Mouse (Mus musculus) neural tube, embryonic 14.5 days (tissue): ENCODE data around the gene Ramp1. TPM values are rescaled to one million over a fixed set of nuclear protein-coding genes. Genes with fewer than 3 reads are reported as not detected.

Experiments used
- ATAC-seq: fragments of 200-750 bp; cut with Nextera tagmentation; 2 replicates; pipeline ENCODE4 v1.8.0; 2017; ENCODE audit warnings: low read depth, mild to moderate bottlenecking, moderate TSS enrichment, moderate library complexity
- H3K27ac ChIP-seq: fragments of 300-500 bp; sonication (generic); 2 replicates; pipeline ENCODE4 v1.5.1; 2014; ENCODE audit warnings: low read depth, mild to moderate bottlenecking, control low read depth, low read length, moderate library complexity, mixed read lengths
- H3K27me3 ChIP-seq: fragments of 300-500 bp; sonication (generic); 2 replicates; pipeline ENCODE4 v1.6.1; 2014; ENCODE audit warnings: low read length; ENCODE audit not compliant: control insufficient read depth, insufficient read depth
- H3K36me3 ChIP-seq: fragments of 300-500 bp; sonication (generic); 2 replicates; pipeline ENCODE4 v1.6.1; 2014; ENCODE audit warnings: low read length, mixed read lengths; ENCODE audit not compliant: control insufficient read depth, insufficient read depth
- H3K4me1 ChIP-seq: fragments of 300-500 bp; sonication (generic); 2 replicates; pipeline ENCODE4 v1.6.1; 2014; ENCODE audit warnings: low read length; ENCODE audit not compliant: control insufficient read depth, insufficient read depth
- H3K4me2 ChIP-seq: fragments of 300-500 bp; sonication (generic); 2 replicates; pipeline ENCODE4 v1.6.1; 2014; ENCODE audit warnings: mild to moderate bottlenecking, low read depth, low read length, control low read depth
- H3K4me3 ChIP-seq: fragments of 300-500 bp; sonication (generic); 2 replicates; pipeline ENCODE4 v1.5.1; 2014; ENCODE audit warnings: low read depth, low read length, control low read depth, mixed read lengths
- H3K9ac ChIP-seq: fragments of 300-500 bp; sonication (generic); replicated peaks from 2 replicates; pipeline ENCODE4 v1.6.1; 2014; ENCODE audit warnings: low read depth, mild to moderate bottlenecking, control low read depth, low read length, mixed read lengths
- H3K9me3 ChIP-seq: fragments of 300-500 bp; sonication (generic); 2 replicates; pipeline ENCODE4 v1.6.1; 2016; ENCODE audit warnings: low read length; ENCODE audit not compliant: control insufficient read depth
- WGBS: fragments of 180-500 bp; shearing (Covaris S2); extraction: QIAGEN DNeasy Blood & Tissue Kit; methylation state at CpG from one replicate; pipeline ENCODE4 v1.1.7; 2014; 5-methylcytosine and 5-hydroxymethylcytosine counted together
- polyA plus RNA-seq: library from polyadenylated mRNA; unstranded; fragments of >200 nt; fragmentation: Nextera tagmentation; extraction: Ambion mirVana; gene quantifications from 2 replicates; pipeline ENCODE4 v1.2.1, GENCODE M21; 2014

The Ramp1 gene
- polyA plus RNA-seq, 1 experiment from 2014 or later = 15.8 TPM

DNA sequence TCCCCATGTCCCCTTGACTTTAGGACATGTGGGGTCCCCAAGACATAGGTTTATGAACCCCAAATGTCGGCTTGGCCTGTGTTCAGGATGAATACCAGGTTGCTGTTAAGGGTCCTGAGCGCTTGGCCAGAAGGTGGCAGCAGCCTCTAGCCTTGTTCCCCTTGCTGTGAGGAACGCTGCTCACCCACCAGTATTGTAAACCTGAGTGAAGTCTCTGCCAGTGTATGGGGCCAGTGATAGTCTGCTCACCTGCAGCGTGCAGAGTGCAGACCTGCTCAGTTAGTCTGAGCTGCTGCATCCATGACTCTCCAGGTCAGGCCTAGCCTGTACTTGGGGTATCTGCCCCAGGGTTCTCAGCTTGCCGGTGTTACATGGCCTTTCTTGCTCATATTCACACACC lies 536 bp upstream of the Ramp1 start:
- Histone ChIP-seq H3K4me2 (no peak overlapping the region), H3K9me3 (no peaks in the 10 kb centered on the region), H3K36me3 (no peaks in the 10 kb centered on the region), H3K9ac (no peak overlapping the region), H3K27me3 (no peaks in the 10 kb centered on the region; the same call in 1 of the 2 replicates), H3K27ac (no peak overlapping the region), H3K4me1 (peaks cover 6% of the 10 kb centered on the region; the same call in 1 of the 2 replicates), H3K4me3 (no peak overlapping the region)
- 44% methylated on average over 5 of the region's 5 CpGs for WGBS
- ATAC-seq = peak; percentile 80

DNA sequence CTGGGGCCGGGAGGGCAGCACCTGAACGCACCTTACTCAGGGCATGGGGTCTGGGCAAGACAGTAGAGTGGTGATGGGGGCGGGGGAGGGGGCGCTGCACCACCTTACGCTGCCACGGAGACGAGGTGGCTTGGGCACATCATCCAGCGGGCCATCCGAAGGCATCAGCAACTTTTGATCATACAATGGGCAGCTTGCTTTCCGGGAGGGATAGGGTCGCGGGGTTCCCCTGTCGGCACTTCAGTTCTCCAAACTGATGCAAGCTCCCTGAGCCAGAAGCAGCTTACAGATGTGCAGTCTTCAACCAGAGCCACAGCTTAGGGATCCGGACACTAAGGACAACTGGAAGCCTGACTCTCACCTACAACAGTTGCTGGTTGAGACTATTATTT lies 548 bp downstream of the Ramp1 start:
- Histone ChIP-seq H3K9me3 (no peaks in the 10 kb centered on the region), H3K4me3 (peak overlapping the region; percentile 30), H3K27ac (no peak overlapping the region), H3K36me3 (no peaks in the 10 kb centered on the region), H3K27me3 (no peaks in the 10 kb centered on the region; the same call in 1 of the 2 replicates), H3K9ac (peak overlapping the region; percentile 52; the same call in 1 of the 2 replicates), H3K4me2 (peak overlapping the region; percentile 68), H3K4me1 (peaks cover 6% of the 10 kb centered on the region; the same call in 1 of the 2 replicates)
- ATAC-seq = no peak; the same call in 1 of the 2 replicates
- WGBS = 7% methylated on average over 14 of the region's 14 CpGs

DNA sequence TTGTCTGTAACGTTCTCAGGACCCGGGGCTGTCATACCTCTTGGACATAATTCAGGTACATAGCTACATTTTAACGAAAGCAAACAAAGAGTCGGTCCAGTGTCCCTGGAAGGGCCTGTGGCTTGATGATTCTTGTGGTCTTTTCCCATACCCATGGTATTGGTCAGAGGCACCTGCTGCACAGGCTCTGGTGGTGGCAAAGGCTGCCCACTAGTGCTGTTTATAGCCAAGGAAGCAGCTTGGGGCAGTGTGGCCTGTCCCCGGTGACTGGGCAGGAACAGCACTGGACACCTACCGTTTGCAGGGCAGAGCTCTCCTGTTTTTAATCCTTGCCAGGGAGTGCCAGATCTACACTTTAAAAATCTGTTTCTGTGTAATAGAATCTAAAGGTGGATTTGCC lies 1.1 kb downstream of the Ramp1 start:
- Histone ChIP-seq H3K4me3 (no peak overlapping the region), H3K9ac (no peak overlapping the region), H3K4me1 (peaks cover 6% of the 10 kb centered on the region; the same call in 1 of the 2 replicates), H3K4me2 (no peak overlapping the region), H3K36me3 (no peaks in the 10 kb centered on the region), H3K27ac (no peak overlapping the region), H3K27me3 (no peaks in the 10 kb centered on the region; the same call in 1 of the 2 replicates), H3K9me3 (no peaks in the 10 kb centered on the region)
- WGBS = 78% methylated on average over 6 of the region's 6 CpGs
- ATAC-seq = no peak

- Histone ChIP-seq H3K9ac (no peak overlapping the region), H3K4me3 (no peak overlapping the region), H3K4me1 (peaks cover 6% of the 10 kb centered on the region; the same call in 1 of the 2 replicates), H3K9me3 (no peaks in the 10 kb centered on the region), H3K27ac (no peak overlapping the region), H3K36me3 (no peaks in the 10 kb centered on the region), H3K4me2 (no peak overlapping the region), H3K27me3 (no peaks in the 10 kb centered on the region; the same call in 1 of the 2 replicates)
- no peak for ATAC-seq
- WGBS = 50% methylated on average over 5 of the region's 5 CpGs
Observed at GRCm38 (mm10) chr1:91181261-91181660, 1.6 kb downstream of the Ramp1 start.

DNA sequence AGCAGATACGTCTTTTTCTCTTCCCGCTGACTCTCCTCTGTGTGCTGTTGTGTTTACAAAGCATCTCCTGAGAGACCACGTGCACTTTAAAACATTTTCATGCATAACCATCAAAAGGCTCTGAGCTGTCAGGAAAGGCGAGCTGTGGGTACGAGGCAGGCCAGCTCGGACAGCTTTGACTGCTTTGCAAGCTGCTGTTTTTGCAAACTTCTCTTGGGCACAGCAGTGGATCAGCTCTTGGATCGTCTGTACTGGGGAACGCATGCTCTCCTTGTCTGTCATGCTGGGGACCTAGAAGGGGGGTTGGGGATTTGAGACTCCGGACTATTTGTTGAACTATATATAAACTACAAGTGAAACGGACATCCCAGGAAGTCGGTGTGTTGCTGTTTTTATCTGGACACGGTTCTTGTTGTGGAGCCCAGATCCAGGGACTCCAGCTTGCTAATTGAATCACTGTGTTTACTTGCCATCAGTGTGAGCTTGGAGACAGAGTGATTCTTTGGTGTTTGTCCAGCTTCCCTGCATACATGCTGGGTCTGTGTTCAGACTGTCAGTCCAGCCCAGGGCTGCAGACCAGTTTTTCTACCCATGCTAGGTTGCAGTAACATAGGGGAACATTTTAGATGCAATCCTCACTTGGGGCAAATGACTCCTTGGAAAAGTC lies 2.3 kb downstream of the Ramp1 start:
- H3K4me3 ChIP-seq = no peak overlapping the region
- H3K27ac ChIP-seq = no peak overlapping the region
- H3K4me1 ChIP-seq = peaks cover 6% of the 10 kb centered on the region; the same call in 1 of the 2 replicates
- no peaks in the 10 kb centered on the region for H3K36me3 ChIP-seq
- 66% methylated on average over 12 of the region's 12 CpGs for WGBS
- H3K9me3 ChIP-seq = no peaks in the 10 kb centered on the region
- H3K9ac ChIP-seq = no peak overlapping the region
- no peak for ATAC-seq
- no peaks in the 10 kb centered on the region; the same call in 1 of the 2 replicates for H3K27me3 ChIP-seq
- no peak overlapping the region for H3K4me2 ChIP-seq

GRCm38 (mm10) chr1:91183305-91183704 lies 3.7 kb downstream of the Ramp1 start:
- Histone ChIP-seq H3K9me3 (no peaks in the 10 kb centered on the region), H3K4me2 (no peak overlapping the region), H3K4me3 (no peak overlapping the region), H3K4me1 (peaks cover 6% of the 10 kb centered on the region; the same call in 1 of the 2 replicates), H3K27me3 (no peaks in the 10 kb centered on the region; the same call in 1 of the 2 replicates), H3K27ac (no peak overlapping the region), H3K9ac (no peak overlapping the region), H3K36me3 (no peaks in the 10 kb centered on the region)
- WGBS = 83% methylated on average over 10 of the region's 10 CpGs
- no peak for ATAC-seq

DNA sequence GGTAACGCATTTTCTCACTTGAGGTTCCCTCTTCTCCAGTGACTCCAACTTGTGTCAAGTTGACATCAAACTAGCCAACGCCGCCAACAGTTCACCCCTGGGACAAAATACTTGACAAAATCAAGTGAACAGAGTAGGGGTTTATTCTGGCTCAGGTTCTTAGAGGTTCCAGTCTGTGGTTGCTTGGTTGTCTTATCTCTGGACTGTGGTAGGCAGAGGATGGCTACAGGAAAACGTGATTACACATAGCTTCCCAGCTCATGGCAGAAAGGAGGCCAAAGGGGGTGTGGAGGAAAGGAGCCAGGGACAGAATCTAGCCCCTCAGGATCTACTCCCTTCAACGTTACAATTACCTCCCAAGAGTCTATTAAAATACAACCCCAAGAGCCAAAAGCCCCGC lies 7.1 kb downstream of the Ramp1 start:
- Histone ChIP-seq H3K27ac (no peak overlapping the region), H3K4me3 (no peak overlapping the region)
- WGBS = 88% methylated on average over 6 of the region's 6 CpGs

GRCm38 (mm10) chr1:91187315-91187714 lies 7.7 kb downstream of the Ramp1 start:
- WGBS = 90% methylated on average over 5 of the region's 5 CpGs
- Histone ChIP-seq H3K36me3 (no peaks in the 10 kb centered on the region), H3K9ac (no peak overlapping the region), H3K4me3 (no peak overlapping the region), H3K27ac (no peak overlapping the region), H3K9me3 (no peaks in the 10 kb centered on the region), H3K27me3 (no peaks in the 10 kb centered on the region), H3K4me2 (no peak overlapping the region), H3K4me1 (no peaks in the 10 kb centered on the region)
- no peak for ATAC-seq

More for the DNA sequence above, 7.1 kb downstream of the Ramp1 start:
- H3K9me3 ChIP-seq = no peaks in the 10 kb centered on the region
- H3K36me3 ChIP-seq = no peaks in the 10 kb centered on the region
- no peaks in the 10 kb centered on the region for H3K4me1 ChIP-seq
- H3K4me2 ChIP-seq = no peak overlapping the region
- no peak for ATAC-seq
- H3K27me3 ChIP-seq = no peaks in the 10 kb centered on the region
- no peak overlapping the region for H3K9ac ChIP-seq

DNA sequence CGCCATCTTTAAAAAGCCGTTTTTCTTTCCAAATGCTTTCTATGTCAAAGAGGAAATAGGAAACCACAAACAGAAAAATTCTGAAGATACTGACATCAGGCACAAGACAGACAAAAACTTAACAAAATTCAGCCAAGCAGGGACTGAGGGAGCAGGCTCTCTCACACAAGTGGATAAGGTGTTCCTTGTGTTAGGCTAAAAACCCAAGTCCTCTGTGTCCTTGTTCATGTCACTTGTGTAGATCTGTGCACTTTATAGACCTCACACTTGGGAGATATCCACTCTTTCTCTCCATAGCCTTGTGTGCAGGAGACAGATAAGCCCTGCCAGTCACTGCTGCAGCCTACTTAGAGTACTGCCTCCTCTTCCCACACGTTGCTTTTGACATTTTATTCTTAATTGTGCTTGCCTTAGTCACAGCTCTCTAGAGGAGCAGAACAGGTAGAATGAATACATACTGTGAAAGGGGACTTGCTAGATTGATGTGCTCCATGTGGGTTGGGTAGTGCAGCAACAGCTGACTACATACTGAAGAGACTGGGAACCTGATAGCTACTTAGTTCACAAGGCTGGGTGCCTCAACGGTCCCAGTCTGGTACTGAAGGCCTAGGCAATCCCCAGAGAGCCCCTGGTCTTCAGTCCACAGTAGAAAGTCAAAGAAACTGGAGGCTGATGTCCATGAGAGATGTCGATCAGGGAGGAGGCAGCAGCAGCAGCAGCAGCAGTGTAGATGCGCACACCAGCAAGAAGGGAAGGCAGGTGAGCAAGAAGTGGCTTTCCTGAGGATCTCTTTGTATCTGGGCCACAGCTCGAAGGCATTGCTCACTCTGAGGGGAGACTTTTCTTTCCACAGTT lies 8.4 kb downstream of the Ramp1 start:
- Histone ChIP-seq H3K36me3 (no peaks in the 10 kb centered on the region), H3K4me1 (no peaks in the 10 kb centered on the region), H3K4me3 (no peak overlapping the region), H3K27me3 (no peaks in the 10 kb centered on the region), H3K4me2 (no peak overlapping the region), H3K9me3 (no peaks in the 10 kb centered on the region), H3K27ac (no peak overlapping the region), H3K9ac (no peak overlapping the region)
- no peak for ATAC-seq
- 84% methylated on average over 7 of the region's 7 CpGs for WGBS
